Mouse (Mus musculus): Measurements from ENCODE around the gene Zfp280d.

DNA sequence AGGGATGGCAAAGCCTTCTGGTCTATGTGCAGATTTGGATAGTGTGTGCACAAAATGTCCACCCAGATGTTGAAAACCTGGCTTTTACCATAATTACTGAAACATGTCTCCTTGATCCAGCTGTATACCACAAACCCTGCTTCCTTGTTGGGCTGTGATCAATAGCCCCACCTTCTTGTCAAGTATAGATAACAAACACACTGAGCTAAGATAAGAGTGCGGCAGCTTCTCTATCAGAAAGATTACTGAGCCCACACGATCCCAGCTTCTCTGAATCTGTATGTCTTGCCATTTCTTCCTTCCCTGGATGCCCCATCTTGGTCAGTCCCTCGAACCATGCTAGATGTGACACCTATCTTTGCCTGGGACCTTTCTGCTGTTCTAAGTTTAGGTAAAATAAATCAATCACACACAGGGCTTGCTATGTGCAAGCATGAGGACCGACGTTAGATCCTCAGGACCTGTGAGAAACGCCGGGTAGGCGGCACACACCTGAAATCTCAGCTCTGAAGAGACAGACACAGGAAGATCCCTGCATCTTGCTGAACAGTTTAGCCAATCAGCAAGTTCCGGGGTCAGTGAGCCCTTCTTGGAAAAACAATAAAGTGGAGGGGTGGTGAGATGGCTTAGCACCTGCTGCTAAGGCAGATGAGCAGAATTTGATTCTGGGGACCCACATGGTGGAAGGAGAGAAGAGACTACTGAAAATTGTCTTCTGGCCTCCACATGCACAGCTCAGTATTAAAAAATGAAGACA is 131.4 kb downstream of the Zfp280d start:
- TF ChIP-seq MAX (IDR thresholded peaks at IDR 0.05; ENCODE audit: low read depth) (no peak), POLR2A (IDR thresholded peaks at IDR 0.05; ENCODE audit: insufficient read length, low read depth) (no peak), TCF12 (IDR thresholded peaks at IDR 0.05; ENCODE audit: insufficient read depth, poor library complexity, severe bottlenecking) (no peak), POLR2AphosphoS2 (IDR thresholded peaks at IDR 0.05; ENCODE audit: insufficient read length, low read depth) (no peak), USF1 (IDR thresholded peaks at IDR 0.05; ENCODE audit: low read depth) (no peak), REST (IDR thresholded peaks at IDR 0.05; ENCODE audit: insufficient read depth, insufficient read length) (no peak), MYOG (IDR thresholded peaks at IDR 0.05; ENCODE audit: control insufficient read depth in 1 of 3, insufficient read depth in 1 of 3, insufficient read length in 2 of 3, low read depth in 2 of 3) (no peak), E2F4 (IDR thresholded peaks at IDR 0.05; ENCODE audit: insufficient read depth) (no peak), MYOD1 (IDR thresholded peaks at IDR 0.05; ENCODE audit: control insufficient read depth in 1 of 3, insufficient read length in 2 of 3, low read depth in 2 of 3) (no peak)

All from myocyte (in vitro differentiated cells).